Mouse (Mus musculus): ENCODE results near the gene Mfsd4a.

Mfsd4a gene

DNA sequence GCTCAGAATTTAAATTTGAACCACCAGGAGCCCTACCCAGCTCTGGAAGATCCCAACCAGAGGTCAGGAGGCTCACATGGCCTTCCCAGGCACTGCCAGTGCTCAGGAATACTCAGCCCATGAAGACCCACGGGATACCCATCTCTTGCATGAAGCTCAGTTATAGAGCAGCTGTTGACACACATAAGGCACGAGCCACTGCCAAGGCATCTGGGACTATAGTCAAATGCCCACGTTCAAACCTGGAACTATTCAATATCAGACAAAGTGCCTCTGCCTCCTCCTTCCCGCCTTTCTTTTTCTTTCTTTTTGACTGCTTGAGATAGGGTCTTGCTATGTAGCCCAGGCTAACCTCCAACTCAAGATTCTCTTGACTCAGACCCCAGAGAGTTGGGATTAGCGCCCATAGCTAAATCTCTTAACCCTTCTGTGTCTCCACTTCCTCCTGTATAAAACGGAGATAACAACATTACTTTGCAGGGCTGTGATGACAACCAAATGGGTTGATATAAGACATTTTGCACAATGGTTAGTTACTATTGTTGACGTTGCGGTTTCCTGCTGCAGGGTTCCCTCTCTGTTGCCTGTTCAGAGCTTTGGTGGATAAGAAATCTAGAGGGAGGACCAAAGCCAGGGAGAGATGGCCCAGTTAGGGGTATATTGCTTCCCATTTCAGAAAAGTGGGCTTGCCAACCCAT lies 2.2 kb downstream of the Mfsd4a start:
- DNase-seq (ENCODE audit: low spot score in 2 of 2): no peak

- DNase-seq (ENCODE audit: low spot score in 2 of 2): no peak
Observed at GRCm38 (mm10) chr1:132065001-132065400, 2.9 kb downstream of the Mfsd4a start.

DNA sequence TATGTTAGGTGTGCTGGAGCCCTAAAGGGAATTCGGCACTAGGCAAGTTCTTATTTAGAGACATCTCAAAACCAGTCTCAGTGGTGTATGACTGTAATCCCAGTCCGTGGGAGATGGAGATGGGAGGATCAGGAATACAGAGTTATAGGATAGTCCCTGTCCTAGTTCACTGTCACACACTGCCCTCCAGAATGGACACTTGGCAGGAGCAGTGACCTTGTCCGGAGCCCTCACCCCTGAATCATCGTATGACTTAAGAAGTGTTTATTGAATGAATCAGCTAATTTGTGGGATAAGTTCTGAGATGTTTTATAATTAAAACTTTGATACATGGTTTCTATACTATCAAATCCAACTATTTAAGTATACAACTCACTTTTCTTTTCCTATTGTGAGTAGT lies 4.8 kb downstream of the Mfsd4a start:
- no peak for DNase-seq (ENCODE audit: low spot score in 2 of 2)

GRCm38 (mm10) chr1:132061750-132062541 lies 5.9 kb downstream of the Mfsd4a start:
- DNase-seq (ENCODE audit: low spot score in 2 of 2): no peak

DNA sequence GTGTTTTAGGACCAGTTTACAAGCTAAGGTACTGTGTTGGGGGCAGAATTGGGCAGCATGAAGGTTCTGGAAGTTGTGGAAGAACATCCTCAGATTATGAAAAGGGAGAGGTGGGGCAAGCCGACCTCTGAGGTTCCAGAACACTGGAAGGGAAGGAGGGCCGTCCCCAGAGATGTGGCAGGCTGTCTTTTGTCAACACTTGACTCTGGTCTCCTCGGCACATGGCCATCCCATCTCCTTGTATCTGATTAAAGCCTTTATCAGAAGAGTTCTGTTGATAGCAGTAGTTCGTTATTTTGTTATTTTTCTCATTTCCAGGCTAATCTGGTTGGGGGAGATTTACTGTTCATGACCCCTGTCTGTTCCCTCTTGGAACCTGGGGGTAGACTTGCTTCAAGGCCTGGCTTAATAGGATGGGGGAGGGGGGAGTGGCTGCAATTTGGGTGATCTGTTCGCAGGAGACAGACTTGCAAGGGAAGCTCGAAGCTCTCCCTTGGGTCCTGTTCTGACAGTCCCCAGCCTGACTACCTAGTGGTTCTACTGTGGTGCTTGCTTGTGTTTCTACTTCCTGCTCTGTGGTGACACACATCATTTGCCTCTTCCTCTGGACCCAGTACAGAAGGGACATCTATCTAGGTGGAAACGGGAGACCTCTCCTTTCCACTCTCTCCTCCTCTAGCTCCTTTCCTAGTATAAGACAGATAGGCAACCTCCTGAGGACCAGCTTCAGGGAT lies 7.7 kb downstream of the Mfsd4a start:
- peak; percentile 14 to 19 for DNase-seq (ENCODE audit: low spot score in 2 of 2)

GRCm38 (mm10) chr1:132058558-132058957 lies 9.3 kb downstream of the Mfsd4a start:
- DNase-seq (ENCODE audit: low spot score in 2 of 2): no peak

GRCm38 (mm10) chr1:132055054-132055664 lies 12.7 kb downstream of the Mfsd4a start:
- DNase-seq (ENCODE audit: low spot score in 2 of 2): no peak

- peak in 1 of 2 experiments; percentile 10 for DNase-seq (ENCODE audit: low spot score in 2 of 2)
Observed at GRCm38 (mm10) chr1:132054387-132054786, 13.5 kb downstream of the Mfsd4a start.

DNA sequence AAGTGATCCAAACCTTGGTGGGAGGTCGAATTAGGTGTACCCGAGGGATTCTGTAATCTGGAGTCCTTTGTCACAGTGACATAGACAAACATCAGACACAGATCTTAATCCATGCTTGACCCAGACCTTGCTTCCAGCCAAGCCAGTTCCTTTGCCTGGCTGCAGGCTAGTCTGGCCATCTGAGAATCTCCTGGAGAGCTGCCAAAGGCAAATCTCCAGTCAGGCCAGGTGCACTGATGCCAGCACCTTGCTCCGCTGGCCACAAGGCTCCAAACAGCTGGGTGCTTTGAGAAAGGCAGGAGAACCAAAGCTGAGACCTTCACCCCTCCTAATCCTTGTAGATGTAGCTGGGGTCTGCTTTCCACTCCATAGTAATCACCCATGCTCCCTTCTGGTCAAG lies 16.1 kb downstream of the Mfsd4a start:
- no peak for DNase-seq (ENCODE audit: low spot score in 2 of 2)

GRCm38 (mm10) chr1:132046143-132046735 lies 21.6 kb downstream of the Mfsd4a start:
- peak; percentile 52 to 55 for DNase-seq (ENCODE audit: low spot score in 2 of 2)

GRCm38 (mm10) chr1:132043759-132044158 lies 24.1 kb downstream of the Mfsd4a start:
- DNase-seq (ENCODE audit: low spot score in 2 of 2): no peak

- no peak for DNase-seq (ENCODE audit: low spot score in 2 of 2)
Observed at GRCm38 (mm10) chr1:132040201-132040621, 27.7 kb downstream of the Mfsd4a start.

DNA sequence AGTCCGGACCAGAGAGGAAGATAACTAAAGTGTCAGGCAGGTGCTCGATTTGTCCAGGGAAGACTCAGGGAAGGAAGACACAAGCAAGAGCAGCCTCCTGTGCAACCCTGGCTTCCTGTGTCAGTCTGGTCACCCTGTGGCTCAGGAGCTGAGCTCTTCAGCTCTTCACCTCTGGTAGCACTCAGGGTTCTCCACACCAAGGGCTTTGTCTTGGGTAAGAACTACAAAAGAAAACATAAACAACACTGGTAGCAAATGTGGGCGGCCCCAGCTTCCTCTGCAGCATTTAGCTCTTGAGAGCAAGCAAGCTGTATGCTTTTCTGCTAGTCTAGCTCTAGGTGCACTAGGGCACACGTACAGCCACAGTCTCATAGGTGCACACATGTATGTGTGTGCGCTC lies 29.1 kb downstream of the Mfsd4a start:
- DNase-seq (ENCODE audit: low spot score in 2 of 2): no peak

GRCm38 (mm10) chr1:132037746-132038145 lies 30.1 kb downstream of the Mfsd4a start:
- DNase-seq (ENCODE audit: low spot score in 2 of 2): no peak

DNA sequence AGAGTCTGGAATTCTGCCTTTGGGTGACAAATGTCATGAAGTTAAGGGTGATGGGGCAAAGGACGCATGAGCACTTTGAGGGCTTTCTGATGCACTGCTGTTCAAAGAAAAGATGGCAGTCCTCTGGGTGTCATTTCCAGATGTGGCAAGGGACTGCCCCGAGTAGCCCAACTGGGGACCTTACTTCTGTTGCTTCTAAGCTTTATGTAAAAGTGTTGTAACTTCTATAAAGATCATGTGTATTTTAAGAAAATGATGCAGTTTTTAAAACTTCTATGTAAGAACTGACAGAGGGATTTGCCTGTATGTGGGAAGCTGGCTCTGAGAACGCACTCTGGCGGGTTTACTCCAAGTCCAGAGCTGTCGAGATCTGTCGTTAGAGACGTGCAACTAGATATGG lies 35.7 kb downstream of the Mfsd4a start:
- DNase-seq (ENCODE audit: low spot score in 2 of 2): no peak

GRCm38 (mm10) chr1:132030574-132030973 lies 37.3 kb downstream of the Mfsd4a start:
- no peak for DNase-seq (ENCODE audit: low spot score in 2 of 2)

DNA sequence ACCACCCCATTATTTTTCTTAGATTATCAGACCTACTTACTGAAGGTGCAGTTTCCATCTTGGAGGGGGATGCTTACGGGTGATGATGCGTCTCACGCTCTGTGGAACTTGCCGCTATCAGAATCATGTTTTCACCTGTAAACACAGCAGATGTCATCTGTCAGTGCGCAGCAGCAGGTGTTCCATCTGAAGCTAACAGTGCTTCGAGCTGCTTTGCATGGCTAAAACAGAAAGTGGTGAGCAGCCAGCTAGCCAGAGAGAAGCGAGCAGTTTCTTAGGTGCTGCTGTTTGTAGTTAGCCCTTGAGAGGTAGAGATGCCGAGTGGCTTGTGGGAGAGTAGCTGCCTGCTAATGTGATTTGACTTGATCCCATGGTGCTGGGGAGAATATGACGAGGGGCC lies 39.4 kb downstream of the Mfsd4a start:
- no peak for DNase-seq (ENCODE audit: low spot score in 2 of 2)

GRCm38 (mm10) chr1:132027978-132028377 lies 39.9 kb downstream of the Mfsd4a start:
- DNase-seq (ENCODE audit: low spot score in 2 of 2): no peak

DNA sequence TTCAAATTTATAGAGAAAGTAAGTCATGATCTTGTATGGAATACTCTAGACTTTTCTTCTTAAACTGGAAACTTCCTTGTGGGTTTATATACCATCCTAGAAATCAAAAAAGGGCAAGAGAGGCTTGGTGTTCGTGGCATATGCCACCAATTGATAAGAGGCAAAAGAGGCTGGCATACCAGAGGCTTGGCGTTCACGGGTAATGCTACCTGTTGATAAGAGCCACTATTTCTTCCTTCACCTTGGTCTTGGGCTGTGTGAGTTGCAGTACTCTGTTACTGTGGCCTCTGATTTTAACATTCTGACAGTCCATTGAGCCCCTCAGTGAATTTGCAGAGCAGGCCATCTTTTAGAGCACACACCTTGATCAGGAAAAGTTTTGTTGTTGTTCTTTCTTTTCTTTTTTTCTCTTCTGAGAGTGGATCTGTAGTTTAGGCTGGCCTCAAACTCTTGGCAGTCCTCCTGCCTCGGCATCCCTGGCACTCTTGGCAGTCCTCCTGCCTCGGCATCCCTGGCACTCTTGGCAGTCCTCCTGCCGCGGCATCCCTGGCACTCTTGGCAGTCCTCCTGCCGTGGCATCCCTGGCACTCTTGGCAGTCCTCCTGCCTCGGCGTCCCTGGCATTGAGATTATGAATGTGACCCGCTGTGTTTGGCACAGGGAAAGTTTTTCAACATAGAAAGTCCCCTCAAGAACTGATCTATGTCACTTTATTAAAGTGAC lies 40.8 kb downstream of the Mfsd4a start:
- DNase-seq (ENCODE audit: low spot score in 2 of 2): peak; percentile 33 to 64

DNA sequence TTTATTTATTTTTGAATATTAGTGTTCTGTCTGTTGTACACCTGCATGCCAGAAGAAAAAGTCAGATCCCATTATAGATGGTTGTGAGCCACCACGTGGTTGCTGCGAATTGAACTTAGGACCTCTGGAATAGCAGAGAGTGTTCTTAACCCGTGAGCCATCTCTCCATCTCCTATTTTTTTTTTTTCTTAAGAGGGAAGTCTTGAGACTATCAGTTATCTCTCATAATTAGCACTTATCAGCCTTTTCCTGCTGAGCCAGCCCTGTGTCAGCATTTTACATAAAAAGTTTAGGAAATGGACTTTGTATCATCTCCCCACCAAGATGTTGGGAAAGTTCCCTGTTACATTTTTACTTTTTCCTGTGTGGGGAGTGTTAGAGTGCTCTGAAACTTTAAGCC lies 45.8 kb downstream of the Mfsd4a start:
- no peak for DNase-seq (ENCODE audit: low spot score in 2 of 2)

- no peak for DNase-seq (ENCODE audit: low spot score in 2 of 2)
Observed at GRCm38 (mm10) chr1:132019876-132020275, 48.0 kb downstream of the Mfsd4a start.
